Mouse (Mus musculus) granulocyte monocyte progenitor cell, adult 5-6 weeks (primary cell): ENCODE measurements around the gene Snrpa1. TPM values are rescaled to one million over a fixed set of nuclear protein-coding genes. Genes with fewer than 3 reads are reported as not detected.
A peak's percentile ranks its signal among the peaks of the same experiment; 100 is the strongest.

ENCODE experiments used
- ATAC-seq: replicated peaks from 2 replicates; pipeline ENCODE4 v1.8.0; 2016; ENCODE audit warnings: mild to moderate bottlenecking, moderate TSS enrichment, inconsistent platforms; ENCODE audit not compliant: poor library complexity, severe bottlenecking
- total RNA-seq, 2 experiments: library from RNA; stranded (forward) in 1 of 2; stranded (reverse) in 1 of 2; fragments of 200-712, 200-1000 nt in 1 of 2; fragments of >200 nt in 1 of 2; fragmentation: Nextera tagmentation in 1 of 2; gene quantifications; 2 replicates each; pipeline ENCODE4 v1.2.3; 2014 to 2017

The Snrpa1 gene
- total RNA-seq, 2 experiments from 2014 or later: 142 to 144 TPM

- ATAC-seq: no peak
Measured at GRCm38 (mm10) chr7:66076411-66076810, 17.6 kb downstream of the Snrpa1 start.

GRCm38 (mm10) chr7:66079364-66080230 is 20.8 kb downstream of the Snrpa1 start, which contains the start of gene Selenos:
Gene Selenos, plus strand, starts transcription at chr7:66079649.
- peak; percentile 95 for ATAC-seq

- peak; percentile 27 for ATAC-seq
Measured at GRCm38 (mm10) chr7:66080231-66080613, 21.4 kb downstream of the Snrpa1 start.

- no peak for ATAC-seq
Measured at GRCm38 (mm10) chr7:66083757-66084156, 25.0 kb downstream of the Snrpa1 start.

- ATAC-seq: no peak
Measured at GRCm38 (mm10) chr7:66084546-66084945, 25.7 kb downstream of the Snrpa1 start.

GRCm38 (mm10) chr7:66087652-66088051 is 28.8 kb downstream of the Snrpa1 start:
- no peak for ATAC-seq

GRCm38 (mm10) chr7:66088077-66088476 is 29.3 kb downstream of the Snrpa1 start:
- ATAC-seq: no peak

GRCm38 (mm10) chr7:66090676-66091190 is 31.9 kb downstream of the Snrpa1 start:
- no peak for ATAC-seq

- no peak for ATAC-seq
Measured at GRCm38 (mm10) chr7:66091553-66091952, 32.8 kb downstream of the Snrpa1 start.

GRCm38 (mm10) chr7:66092656-66093055 is 33.9 kb downstream of the Snrpa1 start:
- no peak for ATAC-seq

GRCm38 (mm10) chr7:66094141-66094540 is 35.3 kb downstream of the Snrpa1 start:
- no peak for ATAC-seq

GRCm38 (mm10) chr7:66098803-66099202 is 40.0 kb downstream of the Snrpa1 start:
- no peak for ATAC-seq

GRCm38 (mm10) chr7:66101866-66102265 is 43.1 kb downstream of the Snrpa1 start:
- peak; percentile 60 for ATAC-seq

GRCm38 (mm10) chr7:66104531-66104930 is 45.7 kb downstream of the Snrpa1 start:
- ATAC-seq: no peak

GRCm38 (mm10) chr7:66105771-66106170 is 47.0 kb downstream of the Snrpa1 start:
- no peak for ATAC-seq

GRCm38 (mm10) chr7:66106581-66107056 is 47.8 kb downstream of the Snrpa1 start:
- ATAC-seq: peak; percentile 13; the same call in 1 of the 2 replicates

GRCm38 (mm10) chr7:66107206-66107605 is 48.4 kb downstream of the Snrpa1 start:
- no peak for ATAC-seq

GRCm38 (mm10) chr7:66107930-66108329 is 49.1 kb downstream of the Snrpa1 start:
- no peak for ATAC-seq

- ATAC-seq: peak; percentile 84
Measured at GRCm38 (mm10) chr7:66108961-66109854, 50.4 kb downstream of the Snrpa1 start, which contains the start of gene Chsy1. Gene Chsy1, plus strand, starts transcription at chr7:66109515.

- no peak for ATAC-seq
Measured at GRCm38 (mm10) chr7:66109855-66110635, 51.2 kb downstream of the Snrpa1 start.
